Mouse (Mus musculus) midbrain, embryonic 14.5 days (tissue): Measurements from ENCODE around the gene Dach1. TPM values are rescaled to one million over a fixed set of nuclear protein-coding genes. Genes with fewer than 3 reads are reported as not detected.
A peak's percentile ranks its signal among the peaks of the same experiment; 100 is the strongest.

Experiments
- ATAC-seq: fragments of 200-750 bp; cut with Nextera tagmentation; 2 replicates; pipeline ENCODE4 v1.8.0; 2017; ENCODE audit warnings: moderate number of reproducible peaks, moderate library complexity; ENCODE audit not compliant: low FRiP score, low TSS enrichment
- DNase-seq: peaks from one replicate; pipeline ENCODE4 v3.0.0-alpha.2; 2015
- H3K27ac ChIP-seq: fragments of 300-500 bp; sonication (generic); replicated peaks from 2 replicates; pipeline ENCODE4 v1.5.1; 2014; ENCODE audit warnings: mild to moderate bottlenecking, low read depth, low read length, moderate library complexity
- H3K27me3 ChIP-seq: fragments of 300-500 bp; sonication (generic); 2 replicates; pipeline ENCODE4 v1.6.1; 2014; ENCODE audit warnings: low read length, control low read depth, mixed read lengths; ENCODE audit not compliant: control insufficient read depth, insufficient read depth
- H3K36me3 ChIP-seq: fragments of 300-500 bp; sonication (generic); 2 replicates; pipeline ENCODE4 v1.6.1; 2014; ENCODE audit warnings: low read length, control low read depth; ENCODE audit not compliant: control insufficient read depth, insufficient read depth
- H3K4me1 ChIP-seq: fragments of 300-500 bp; sonication (generic); 2 replicates; pipeline ENCODE4 v1.6.1; 2014; ENCODE audit warnings: mild to moderate bottlenecking, antibody characterized with exemption, low read length, control low read depth; ENCODE audit not compliant: control insufficient read depth, insufficient read depth
- H3K4me2 ChIP-seq: fragments of 300-500 bp; sonication (generic); 2 replicates; pipeline ENCODE4 v1.6.1; 2014; ENCODE audit warnings: mild to moderate bottlenecking, low read length, moderate library complexity
- H3K4me3 ChIP-seq: fragments of 300-500 bp; sonication (generic); replicated peaks from 2 replicates; pipeline ENCODE4 v1.5.1; 2014; ENCODE audit warnings: low read depth, low read length
- H3K9ac ChIP-seq: fragments of 300-500 bp; sonication (generic); replicated peaks from 2 replicates; pipeline ENCODE4 v1.6.1; 2014; ENCODE audit warnings: mild to moderate bottlenecking, low read length, moderate library complexity
- H3K9me3 ChIP-seq: fragments of 300-500 bp; sonication (generic); 2 replicates; pipeline ENCODE4 v1.6.1; 2016; ENCODE audit warnings: low read length, control low read depth, mixed read lengths; ENCODE audit not compliant: control insufficient read depth
- WGBS: fragments of 180-500 bp; shearing (Covaris S2); extraction: QIAGEN DNeasy Blood & Tissue Kit; methylation state at CpG from one replicate; pipeline ENCODE4 v1.1.7; 2014; 5-methylcytosine and 5-hydroxymethylcytosine counted together
- polyA plus RNA-seq: library from polyadenylated mRNA; unstranded; fragments of >200 nt; fragmentation: Nextera tagmentation; extraction: Ambion mirVana; gene quantifications from 2 replicates; pipeline ENCODE4 v1.2.1, GENCODE M21; 2014

Gene Dach1
- polyA plus RNA-seq, 1 experiment from 2014 or later: 20.0 TPM

DNA sequence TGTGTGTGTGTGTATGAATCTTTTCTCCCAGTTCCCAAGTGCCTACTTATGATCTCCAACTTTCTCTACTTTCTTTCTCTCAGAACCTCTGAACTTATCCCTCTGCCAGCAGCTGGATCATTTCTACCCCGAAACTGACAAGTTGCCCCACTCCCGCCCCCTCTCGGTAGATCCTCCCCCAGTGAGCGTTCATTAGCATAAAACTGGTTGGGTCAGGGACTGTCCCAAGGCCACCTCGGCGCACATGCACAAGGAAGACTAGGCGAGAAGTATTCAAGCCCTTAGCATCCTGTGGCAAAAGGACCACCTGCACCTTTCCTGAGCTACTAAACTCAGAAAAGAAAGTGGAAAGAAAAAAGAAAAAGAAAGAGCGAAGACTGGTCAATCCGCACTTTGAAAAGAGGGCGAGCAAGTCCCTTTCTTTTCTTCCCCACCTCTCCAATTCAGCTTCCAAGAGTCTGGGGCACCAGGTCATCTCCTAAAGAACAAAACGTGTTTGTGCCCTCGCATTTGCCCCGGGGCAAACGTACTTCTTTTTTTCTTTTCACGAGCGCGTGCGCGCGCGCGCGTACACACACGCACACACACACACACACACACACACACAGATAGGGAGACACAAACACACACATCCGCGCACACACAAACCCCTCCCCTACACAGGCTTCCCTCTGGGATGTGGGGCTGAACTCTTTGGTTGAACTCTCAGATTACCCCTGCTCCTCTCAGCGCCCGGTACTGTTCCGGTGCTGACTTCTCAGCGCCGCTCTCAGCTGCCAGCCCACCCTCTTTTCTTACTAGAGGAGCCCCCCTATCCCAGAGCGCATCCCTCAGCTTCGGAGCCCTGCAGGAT, 2.2 kb downstream of the Dach1 start:
- ATAC-seq (peak; percentile 41), DNase-seq (peak; percentile 66)
- Histone ChIP-seq H3K9me3 (no peaks in the 10 kb centered on the region), H3K4me1 (peaks cover 14% of the 10 kb centered on the region), H3K4me2 (peak overlapping the region; percentile 85), H3K27ac (peak overlapping the region; percentile 90), H3K36me3 (no peaks in the 10 kb centered on the region), H3K27me3 (no peaks in the 10 kb centered on the region), H3K4me3 (peak overlapping the region; percentile 85), H3K9ac (peak overlapping the region; percentile 86)
- under 1% methylated on average over 33 of the region's 33 CpGs for WGBS

DNA sequence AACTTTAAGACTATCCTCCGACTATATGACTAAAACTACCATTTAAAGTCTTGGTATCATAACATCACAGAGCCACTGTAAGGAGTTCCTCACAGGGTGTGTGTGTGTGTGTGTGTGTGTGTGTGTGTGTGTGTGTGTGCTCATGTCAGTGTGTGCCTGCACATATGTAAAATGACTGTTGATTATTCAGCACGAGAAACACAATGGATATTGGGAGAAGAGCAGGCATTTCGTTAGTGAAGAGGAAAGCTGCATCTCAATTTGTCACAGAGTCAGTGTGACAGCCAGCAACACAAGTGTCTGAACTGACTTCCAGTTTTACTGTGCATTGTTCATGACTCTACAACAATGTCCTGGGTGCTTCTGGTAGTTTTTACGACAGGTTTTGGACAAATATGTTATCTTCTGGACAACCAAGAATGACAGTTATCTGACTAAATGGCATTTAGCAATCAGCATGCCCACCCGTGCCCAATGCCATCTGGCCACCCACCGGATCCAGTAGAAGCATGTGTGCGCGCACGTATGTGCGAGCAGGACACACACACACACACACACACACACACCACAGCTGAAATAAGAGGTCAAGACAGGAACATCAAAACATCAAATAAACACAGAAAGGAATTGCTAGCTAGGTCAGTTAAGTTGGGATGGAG, 3.1 kb downstream of the Dach1 start:
- Histone ChIP-seq H3K9ac (peak overlapping the region; percentile 86; the same call in 1 of the 2 replicates), H3K4me3 (peak overlapping the region; percentile 85), H3K4me2 (peak overlapping the region; percentile 85), H3K4me1 (peaks cover 7% of the 10 kb centered on the region), H3K27me3 (no peaks in the 10 kb centered on the region), H3K9me3 (no peaks in the 10 kb centered on the region), H3K27ac (peak overlapping the region; percentile 90; the same call in 1 of the 2 replicates), H3K36me3 (no peaks in the 10 kb centered on the region)
- no peak for ATAC-seq
- peak; percentile 40 for DNase-seq
- 26% methylated on average over 10 of the region's 10 CpGs for WGBS

DNA sequence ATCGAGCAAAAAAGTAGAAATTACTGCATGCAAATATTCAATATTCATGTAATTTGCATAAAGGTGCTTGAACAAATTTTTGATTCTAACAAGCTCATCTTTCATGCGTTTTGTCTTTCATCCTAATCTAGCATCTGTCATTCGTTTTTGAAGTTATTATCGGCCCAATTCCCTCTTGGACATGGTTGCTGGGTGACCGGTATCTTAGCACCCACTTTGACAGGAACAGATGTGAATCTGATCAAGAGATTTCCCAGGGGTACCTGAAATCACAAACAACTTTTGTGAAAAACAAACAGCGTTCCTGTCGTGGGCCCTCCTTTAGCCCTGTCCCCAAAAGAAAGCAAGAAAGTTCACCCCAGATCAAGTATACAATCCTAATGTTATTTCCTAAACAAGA, 12.8 kb downstream of the Dach1 start:
- peak; percentile 66 for DNase-seq
- H3K27me3 ChIP-seq: no peaks in the 10 kb centered on the region
- H3K27ac ChIP-seq: no peak overlapping the region
- 15% methylated on average over 7 of the region's 7 CpGs for WGBS
- H3K4me2 ChIP-seq: peak overlapping the region; percentile 43
- H3K9ac ChIP-seq: no peak overlapping the region
- ATAC-seq: no peak
- no peak overlapping the region for H3K4me3 ChIP-seq
- peaks cover 26% of the 10 kb centered on the region for H3K4me1 ChIP-seq
- no peaks in the 10 kb centered on the region for H3K36me3 ChIP-seq
- H3K9me3 ChIP-seq: no peaks in the 10 kb centered on the region

DNA sequence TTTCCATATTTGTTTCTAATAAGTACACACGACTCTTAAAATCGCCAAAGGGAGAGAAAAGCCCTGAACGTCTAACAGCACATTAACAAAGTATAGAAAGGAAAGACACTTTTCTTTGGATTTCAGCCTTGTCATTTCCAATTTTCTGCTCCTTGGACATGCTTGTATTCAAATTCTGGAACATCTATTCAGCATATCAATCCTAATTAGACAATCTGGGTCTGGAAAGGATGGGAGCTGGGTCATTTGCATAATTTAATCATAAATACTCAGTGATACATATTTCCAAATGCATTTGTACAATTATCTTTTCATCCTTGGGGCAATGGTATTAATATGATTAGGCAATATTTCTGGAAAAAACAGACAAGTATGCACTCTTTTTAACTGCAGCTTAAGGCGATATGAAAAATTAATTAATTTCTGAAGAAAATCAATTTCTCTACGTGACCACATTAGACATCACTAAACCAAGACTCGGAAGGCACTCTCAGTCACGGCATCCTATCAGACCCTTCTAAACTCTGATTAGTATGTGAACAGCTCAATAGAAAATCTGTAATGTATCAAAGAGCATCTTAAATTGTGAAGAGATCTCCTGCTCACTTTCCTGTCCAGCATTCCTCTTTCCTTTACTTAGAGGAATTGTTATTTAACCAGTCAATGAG, 13.7 kb downstream of the Dach1 start:
- peak; percentile 54 for DNase-seq
- peak; percentile 49; the same call in 1 of the 2 replicates for ATAC-seq
- Histone ChIP-seq H3K4me2 (peak overlapping the region; percentile 43), H3K36me3 (no peaks in the 10 kb centered on the region), H3K4me1 (peaks cover 26% of the 10 kb centered on the region), H3K9me3 (no peaks in the 10 kb centered on the region), H3K27me3 (no peaks in the 10 kb centered on the region), H3K4me3 (no peak overlapping the region), H3K9ac (no peak overlapping the region), H3K27ac (peak overlapping the region; percentile 60; the same call in 1 of the 2 replicates)
- 19% methylated on average over 7 of the region's 7 CpGs for WGBS

DNA sequence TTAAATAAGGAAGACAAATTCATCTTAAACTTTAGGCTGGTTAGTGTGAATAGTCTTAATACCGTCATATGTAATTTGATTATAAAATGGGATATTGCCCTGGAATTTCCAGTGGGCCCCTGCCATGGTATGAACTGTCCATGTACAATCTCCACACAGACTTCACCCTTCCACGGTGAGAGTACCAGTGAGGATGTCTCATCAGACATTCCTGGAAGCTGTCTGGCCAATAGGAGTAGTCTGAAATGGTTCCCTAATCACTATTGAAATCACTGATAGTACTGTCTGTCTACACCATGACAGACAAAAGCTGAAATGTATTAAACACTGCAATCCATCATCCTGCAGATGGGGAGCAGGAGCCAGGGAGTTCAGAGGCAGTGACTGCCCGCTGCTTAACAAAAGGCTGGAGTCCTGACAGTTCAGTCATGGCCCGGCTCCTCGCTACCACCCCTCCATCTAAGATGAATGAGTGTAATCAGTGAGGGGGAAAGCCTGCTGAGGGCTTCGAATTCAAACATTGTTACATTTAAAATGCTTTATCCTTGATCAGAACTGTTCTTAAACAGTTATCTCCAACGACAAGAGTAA, 14.6 kb downstream of the Dach1 start:
- H3K4me1 ChIP-seq: peaks cover 26% of the 10 kb centered on the region
- H3K36me3 ChIP-seq: no peaks in the 10 kb centered on the region
- no peak overlapping the region for H3K9ac ChIP-seq
- H3K9me3 ChIP-seq: no peaks in the 10 kb centered on the region
- no peak overlapping the region for H3K4me3 ChIP-seq
- DNase-seq (peak; percentile 25), ATAC-seq (peak; percentile 57)
- WGBS: 12% methylated on average over 7 of the region's 7 CpGs
- no peaks in the 10 kb centered on the region for H3K27me3 ChIP-seq
- H3K4me2 ChIP-seq: peak overlapping the region; percentile 43
- 0 out of 2 replicates have a peak overlapping the region, but pooled peaks have one; percentile 10 for H3K27ac ChIP-seq

DNA sequence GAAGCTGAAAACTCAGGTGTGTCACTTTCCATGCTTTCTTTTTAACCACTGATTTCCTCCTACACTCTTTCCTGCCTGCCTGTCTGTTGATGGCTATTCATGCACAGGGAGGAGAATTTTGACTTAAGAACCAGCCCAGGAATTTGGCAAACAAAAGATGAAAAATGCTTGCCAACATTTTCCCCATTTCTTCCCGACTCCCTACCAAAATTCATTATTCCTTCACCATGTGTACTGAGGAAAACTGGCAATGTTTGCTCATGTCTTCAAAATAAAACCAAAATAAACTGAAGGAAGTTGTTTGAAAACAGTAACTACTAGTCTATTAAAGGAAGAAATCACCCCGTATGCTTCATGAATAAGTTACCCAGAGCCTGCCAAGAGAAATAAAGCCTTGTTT, 27.8 kb downstream of the Dach1 start:
- H3K9ac ChIP-seq: no peak overlapping the region
- H3K9me3 ChIP-seq: no peaks in the 10 kb centered on the region
- H3K27me3 ChIP-seq: no peaks in the 10 kb centered on the region
- 66% methylated on average over 2 of the region's 2 CpGs for WGBS
- H3K4me2 ChIP-seq: no peak overlapping the region
- H3K27ac ChIP-seq: no peak overlapping the region
- ATAC-seq: no peak
- peaks cover 6% of the 10 kb centered on the region; the same call in 1 of the 2 replicates for H3K4me1 ChIP-seq
- H3K4me3 ChIP-seq: no peak overlapping the region
- H3K36me3 ChIP-seq: no peaks in the 10 kb centered on the region
- no peak for DNase-seq

DNA sequence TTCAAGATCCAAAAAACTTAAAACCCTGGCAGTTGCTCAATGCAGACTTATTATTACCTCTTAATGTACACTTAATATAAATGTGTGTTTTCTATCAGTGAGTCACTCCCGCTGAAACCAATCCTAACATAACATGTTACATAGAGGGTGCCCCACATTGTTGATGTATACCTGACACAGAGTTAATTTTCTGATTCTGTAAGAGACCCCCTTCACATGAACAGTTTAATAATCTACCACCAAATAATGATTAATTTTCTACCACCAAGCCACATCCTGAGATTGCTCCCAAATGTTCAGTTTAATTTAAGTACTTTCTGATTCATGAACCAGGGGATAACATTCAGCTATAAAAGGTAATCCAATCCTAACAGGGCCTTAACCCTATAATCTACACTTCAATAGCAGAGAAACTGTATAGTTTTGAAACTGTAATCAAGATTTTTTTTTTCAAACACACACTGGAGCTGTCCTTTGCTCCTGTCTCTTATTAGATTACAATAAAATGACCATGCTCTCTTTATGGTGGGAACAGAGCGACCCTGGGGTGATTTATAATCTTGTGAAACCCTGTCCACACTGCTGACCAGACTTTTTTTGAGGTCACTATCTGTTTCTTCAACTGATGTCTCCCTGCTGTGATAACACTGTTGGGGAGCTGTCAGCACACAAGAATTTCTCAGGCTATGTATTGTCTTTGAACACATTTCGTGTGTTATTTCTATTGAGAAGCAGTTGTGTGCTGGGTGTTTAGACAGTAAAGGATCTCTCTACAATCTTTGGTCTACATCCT, 30.5 kb downstream of the Dach1 start:
- no peak overlapping the region for H3K4me3 ChIP-seq
- peaks cover 6% of the 10 kb centered on the region; the same call in 1 of the 2 replicates for H3K4me1 ChIP-seq
- DNase-seq (no peak), ATAC-seq (no peak)
- no peaks in the 10 kb centered on the region for H3K27me3 ChIP-seq
- H3K9me3 ChIP-seq: no peaks in the 10 kb centered on the region
- WGBS: 62% methylated on average over 3 of the region's 3 CpGs
- H3K4me2 ChIP-seq: no peak overlapping the region
- no peak overlapping the region for H3K27ac ChIP-seq
- no peak overlapping the region for H3K9ac ChIP-seq
- H3K36me3 ChIP-seq: no peaks in the 10 kb centered on the region

DNA sequence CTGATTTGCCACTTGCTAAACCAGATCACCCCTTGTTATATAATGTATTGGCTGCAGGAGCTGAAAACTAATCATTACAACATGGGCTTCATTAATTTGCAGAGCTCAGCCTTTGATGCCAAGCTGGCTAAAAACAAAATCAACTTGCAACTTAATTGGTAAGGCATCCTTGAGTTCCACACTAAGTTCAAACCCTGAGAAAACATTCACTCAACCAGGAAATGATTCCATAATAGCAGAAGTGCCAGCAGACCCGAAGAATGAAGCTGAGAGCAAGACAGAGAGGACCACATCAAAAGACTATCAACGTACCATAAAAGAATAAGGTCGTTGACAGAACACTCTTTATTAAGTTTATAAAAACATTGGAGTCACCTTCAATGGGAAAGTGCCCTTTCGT, 35.0 kb downstream of the Dach1 start:
- Histone ChIP-seq H3K36me3 (no peaks in the 10 kb centered on the region), H3K4me3 (no peak overlapping the region), H3K27me3 (no peaks in the 10 kb centered on the region), H3K9me3 (no peaks in the 10 kb centered on the region), H3K4me2 (no peak overlapping the region), H3K4me1 (peaks cover 6% of the 10 kb centered on the region; the same call in 1 of the 2 replicates), H3K9ac (no peak overlapping the region), H3K27ac (no peak overlapping the region)
- 64% methylated on average over 4 of the region's 4 CpGs for WGBS
- no peak for ATAC-seq
- no peak for DNase-seq
